Mouse (Mus musculus): ENCODE results near the gene Dera. TPM values are rescaled to one million over a fixed set of nuclear protein-coding genes. Genes with fewer than 3 reads are reported as not detected.

The Dera gene
- total RNA-seq, 2 experiments from 2014 or later: 6.5 to 7.8 TPM

DNA sequence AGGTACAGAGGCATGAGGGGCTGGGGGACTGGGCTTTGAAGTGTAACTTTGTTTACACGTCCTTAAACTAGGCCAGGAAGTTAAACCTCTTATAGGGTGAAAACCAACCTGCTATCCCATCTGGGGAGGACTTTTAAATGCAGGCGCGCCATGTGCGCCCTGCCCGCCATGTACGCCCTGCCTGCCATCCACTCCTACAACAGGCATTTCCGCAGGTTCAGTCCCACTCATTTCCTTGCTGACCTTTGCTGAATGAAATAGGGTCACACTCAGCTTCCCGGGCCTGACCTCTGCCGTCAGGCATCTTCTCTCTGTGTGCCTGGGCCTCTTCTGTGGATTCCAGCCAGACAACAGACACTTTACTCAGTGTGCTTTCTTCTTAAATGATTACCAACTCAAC is 50.3 kb downstream of the Dera start:
- no peak for DNase-seq (ENCODE audit: low spot score)

DNA sequence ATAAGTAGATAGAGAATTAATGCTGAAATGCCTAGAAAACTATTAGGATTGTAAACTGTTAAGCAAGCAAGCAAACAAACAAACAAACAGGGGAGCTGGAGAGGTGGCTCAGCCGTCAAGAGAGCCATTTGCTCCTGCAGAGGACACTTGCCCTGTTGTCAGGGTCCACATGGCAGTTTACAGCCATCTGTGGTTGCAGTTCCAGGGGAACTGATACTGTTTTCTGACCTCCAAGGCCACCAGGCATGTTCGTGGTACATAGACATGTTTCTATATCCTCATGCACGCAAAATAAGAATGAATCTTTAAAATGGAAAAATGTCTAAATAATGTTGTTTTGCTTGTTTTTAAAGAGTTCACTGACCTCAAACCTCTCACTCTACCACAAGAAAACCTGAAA is 52.0 kb downstream of the Dera start:
- no peak for DNase-seq (ENCODE audit: low spot score)

DNA sequence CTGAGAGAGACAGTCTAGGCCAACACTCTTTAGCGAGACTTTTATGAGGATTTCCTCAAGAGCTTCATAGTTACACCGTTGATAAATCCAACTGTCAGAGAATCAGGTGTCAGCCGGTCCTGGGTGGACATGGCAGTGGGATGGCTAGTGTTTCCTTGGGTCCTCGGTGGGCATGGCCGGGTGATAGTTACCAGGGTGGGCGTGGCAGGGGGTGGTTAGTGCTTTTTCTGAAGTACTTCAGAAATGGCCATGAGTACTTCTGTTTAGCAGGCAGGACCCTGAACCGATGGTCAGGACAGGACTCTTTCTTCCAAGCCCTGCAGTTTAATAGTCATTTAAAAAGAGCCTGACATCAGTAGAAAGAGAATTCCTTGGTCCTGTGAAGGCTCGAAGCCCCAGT is 52.5 kb downstream of the Dera start:
- no peak for DNase-seq (ENCODE audit: low spot score)

DNA sequence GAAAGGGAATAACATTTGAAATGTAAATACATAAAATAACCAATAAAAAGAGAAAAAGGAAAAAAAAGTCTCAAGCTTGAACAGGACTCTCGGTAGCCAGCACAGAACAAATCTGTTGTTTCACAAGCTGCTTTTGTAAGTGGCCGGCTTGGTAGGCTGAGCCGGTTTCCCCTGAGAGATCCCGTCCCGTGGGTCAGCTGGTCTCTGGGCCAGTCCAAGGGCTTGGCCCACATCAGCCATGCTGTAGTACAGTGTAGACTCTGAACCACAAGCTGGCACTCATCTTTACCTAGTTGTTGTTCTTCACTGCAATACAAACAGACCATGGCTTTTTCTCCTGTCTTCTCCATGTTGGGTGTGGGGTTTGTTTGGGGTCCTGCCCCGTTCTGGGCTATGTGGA is 53.0 kb downstream of the Dera start:
- DNase-seq (ENCODE audit: low spot score): no peak

DNA sequence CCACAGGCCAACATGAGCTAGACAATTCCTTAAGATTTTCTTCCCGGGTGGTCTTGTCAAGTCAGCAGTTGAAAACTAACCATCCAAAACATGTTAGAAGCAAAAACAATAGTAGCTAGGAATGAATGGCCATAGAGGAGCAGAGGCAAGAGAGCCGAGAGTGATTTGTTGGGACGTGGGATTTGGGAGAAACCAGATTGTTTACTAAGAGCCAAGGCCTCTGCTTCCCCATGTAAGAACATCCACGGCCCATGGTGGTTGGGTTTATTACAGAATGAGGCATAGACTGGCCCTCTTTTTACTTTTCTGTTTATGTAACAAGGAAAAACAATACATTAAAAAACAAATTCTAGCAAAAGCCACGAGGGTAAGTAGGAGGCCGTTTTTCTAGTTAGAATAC is 54.4 kb downstream of the Dera start:
- no peak for DNase-seq (ENCODE audit: low spot score)

DNA sequence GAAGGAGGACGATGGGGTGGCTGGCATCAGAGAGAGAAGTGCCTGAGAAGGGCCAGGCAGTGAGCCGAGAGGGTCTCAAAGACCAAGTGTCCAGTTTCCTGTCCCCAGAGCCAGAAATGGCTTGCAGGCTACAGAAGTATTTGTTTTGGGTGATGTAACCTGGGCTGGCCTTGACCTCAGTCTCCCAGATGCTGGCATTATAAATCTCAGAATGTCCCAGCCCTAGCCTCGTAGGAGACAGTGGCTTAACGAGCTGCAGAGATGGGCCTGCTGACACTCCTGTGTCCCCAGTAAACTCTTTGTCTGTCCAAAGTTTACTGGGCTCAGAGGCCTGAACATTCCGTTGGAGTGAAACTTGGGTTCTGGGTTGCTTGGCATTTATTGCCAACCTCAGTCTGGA is 55.8 kb downstream of the Dera start:
- DNase-seq (ENCODE audit: low spot score): no peak

DNA sequence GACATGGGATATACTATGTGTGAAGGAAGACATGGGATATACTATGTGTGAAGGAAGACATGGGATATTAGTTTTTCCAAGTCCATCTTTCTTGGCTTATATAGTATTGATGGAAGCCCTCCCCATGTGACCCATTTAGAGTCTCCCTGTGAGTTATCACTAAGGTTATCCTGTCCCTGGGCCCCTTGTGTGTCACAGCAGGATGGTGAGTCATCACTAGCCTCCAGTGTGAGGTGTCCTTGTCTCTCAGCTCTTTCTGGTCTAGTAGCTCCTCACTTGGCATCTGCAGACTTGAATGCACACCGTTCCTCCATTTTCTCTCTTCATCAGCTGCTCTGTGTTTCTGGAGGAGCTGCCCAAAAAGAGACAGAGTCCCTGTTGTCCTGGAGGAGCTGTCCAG is 59.7 kb downstream of the Dera start:
- no peak for DNase-seq (ENCODE audit: low spot score)

DNA sequence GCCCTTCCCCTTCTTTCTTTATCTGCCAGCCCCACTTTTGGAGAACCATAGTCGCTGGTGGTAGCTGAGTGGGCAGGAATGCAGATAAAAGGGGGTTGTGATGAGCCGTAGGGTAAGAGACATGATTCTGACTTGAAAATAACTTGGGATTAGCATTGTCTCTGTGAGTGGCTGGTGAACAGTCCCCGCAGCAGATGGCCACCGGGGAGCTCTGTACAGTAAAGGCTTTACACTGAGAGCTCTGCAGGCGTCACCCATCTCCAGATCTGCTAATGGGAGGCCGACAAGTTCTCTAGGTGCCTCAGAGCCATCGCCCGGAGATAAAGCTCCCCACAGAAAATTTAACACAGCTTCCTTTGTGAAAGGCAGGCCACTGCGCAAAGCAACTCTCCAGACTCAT is 62.2 kb downstream of the Dera start:
- no peak for DNase-seq (ENCODE audit: low spot score)

DNA sequence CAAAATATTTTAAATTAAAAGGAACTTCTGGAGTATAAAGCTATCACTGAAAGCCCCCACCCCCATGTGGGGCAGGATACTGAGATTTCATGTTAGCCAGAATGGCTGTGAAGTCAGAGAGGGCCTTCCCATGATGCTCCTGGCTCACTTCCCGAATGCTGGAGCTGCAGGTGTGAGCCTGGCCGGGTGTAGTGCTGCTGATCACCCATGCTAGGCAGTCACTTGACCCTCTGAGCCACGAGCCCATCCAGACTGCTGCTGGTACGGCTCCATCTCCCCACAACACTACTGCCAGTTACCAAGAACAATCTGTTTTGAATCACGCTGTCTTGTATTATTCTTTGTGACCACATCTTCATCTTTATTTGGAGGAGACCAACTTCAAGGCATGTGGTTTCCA is 68.2 kb downstream of the Dera start:
- DNase-seq (ENCODE audit: low spot score): no peak

DNA sequence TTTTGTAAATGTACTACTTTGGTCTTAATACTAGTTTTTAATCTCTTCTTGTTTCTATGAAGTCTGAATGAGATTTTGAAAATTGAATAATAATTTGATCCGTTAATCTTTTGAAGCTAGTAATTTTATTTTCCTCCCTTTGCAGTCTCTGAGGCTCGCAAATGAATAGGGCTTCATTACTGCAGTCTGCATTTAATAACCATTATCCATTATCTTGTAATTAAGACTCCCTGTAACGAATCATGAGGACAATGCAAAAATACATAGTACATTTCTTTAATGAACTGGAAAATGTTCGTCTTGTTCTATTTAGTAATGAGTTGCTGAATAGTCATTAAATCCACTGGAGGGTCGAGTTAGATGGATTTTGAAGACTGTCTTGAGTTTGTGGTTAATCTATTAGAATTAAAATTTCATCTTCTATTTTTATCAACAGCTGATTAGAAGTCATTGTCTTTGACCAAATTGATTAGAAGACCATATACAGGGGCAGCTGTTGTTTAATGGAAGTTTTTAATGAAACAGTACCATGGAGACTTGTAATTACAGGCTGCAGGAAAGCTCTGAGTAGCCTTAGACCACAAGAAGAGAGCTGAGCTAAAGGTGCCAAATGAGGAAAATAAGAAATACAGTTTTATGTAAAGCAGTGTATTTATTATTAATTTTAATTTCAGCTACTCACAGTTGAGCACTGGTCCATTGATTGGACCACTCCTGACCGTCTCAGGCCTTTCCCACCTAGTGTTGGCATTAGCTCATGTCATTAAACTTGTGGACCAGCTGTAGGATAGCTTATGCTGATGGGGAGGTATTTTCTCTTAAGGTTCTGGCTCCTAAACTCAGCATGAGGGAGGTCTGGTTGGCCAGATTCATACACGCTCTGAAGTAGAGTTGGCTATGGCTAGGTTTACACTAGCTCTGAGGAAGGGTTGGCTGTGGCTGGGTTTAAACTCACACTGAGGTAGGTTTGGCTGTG is 70.0 kb downstream of the Dera start:
- no peak for DNase-seq (ENCODE audit: low spot score)

DNA sequence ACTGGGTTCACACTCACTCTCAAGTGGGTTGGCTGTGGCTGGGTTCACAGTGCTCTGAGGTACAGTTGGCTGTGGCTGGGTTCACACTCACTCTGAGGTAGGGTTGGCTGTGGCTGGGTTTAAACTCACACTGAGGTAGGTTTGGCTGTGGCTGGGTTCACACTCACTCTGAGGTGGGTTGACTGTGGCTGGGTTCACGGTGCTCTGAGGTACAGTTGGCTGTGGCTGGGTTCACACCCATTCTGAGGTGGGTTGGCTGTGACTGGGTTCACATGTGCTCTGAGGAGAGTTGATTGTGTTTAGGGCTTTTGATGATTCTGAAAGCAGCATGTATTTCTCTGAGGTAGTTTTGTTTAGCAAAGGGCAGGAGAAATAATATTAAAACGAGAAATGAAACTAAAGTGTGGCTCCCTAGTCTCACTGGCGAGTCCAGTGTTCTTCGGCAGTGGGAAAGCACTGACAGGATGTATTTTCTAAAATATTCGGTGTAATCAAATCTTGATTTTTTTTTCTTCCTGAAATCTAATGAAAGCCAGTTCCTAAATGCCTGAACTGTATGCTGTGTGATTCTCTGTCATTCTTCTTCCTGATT is 70.8 kb downstream of the Dera start:
- no peak for DNase-seq (ENCODE audit: low spot score)

DNA sequence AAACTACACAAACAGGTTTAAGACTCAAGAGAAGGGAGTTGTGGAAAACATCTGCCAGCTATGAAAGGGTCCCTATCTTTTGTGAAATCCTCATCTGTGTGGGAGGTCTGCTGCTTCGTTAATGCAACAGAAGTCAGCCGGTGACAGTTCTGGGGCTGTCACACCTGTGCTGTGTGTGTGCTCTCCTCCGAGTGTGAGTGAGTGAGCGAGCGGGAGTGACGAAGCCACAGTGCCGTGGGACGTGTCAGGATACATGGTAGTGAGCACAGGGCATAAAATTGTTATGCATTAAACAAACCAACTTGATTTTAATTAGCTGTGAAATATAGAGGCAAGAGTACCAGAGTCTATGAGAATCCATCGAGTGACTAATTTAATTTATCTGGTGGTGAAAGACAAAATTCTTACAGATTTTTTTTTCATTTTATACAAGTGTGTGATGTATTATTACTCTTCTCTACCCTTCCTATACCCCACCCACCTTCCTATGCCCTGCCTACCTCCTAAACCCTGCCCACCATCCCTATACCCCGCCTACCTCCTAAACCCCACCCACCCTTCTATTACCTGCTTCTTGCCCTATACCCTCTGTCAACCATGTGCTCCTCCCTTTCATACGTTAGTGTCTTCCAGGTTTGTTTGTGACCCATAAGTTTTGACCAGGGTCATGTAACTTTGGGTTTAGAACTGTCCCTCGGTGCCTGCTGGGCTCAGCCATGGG is 74.9 kb downstream of the Dera start:
- DNase-seq (ENCODE audit: low spot score): no peak

DNA sequence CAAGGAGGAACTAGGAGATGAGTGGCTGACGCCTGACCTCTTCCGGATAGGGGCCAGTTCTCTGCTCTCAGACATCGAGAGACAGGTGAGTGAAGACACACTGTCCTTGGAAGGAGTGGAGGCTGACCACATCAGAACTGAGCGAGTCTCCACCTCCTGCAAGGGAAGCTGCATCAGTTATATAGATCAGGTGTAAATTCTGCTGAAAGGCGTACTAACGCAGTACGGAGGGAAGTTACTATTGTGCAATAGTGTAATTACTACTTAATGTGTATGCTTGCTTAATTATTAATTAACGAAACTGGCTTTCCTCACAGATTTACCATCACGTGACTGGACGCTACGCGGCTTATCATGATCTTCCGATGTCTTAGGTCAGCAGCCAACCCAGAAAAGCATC is 82.5 kb downstream of the Dera start:
- no peak for DNase-seq (ENCODE audit: low spot score)

DNA sequence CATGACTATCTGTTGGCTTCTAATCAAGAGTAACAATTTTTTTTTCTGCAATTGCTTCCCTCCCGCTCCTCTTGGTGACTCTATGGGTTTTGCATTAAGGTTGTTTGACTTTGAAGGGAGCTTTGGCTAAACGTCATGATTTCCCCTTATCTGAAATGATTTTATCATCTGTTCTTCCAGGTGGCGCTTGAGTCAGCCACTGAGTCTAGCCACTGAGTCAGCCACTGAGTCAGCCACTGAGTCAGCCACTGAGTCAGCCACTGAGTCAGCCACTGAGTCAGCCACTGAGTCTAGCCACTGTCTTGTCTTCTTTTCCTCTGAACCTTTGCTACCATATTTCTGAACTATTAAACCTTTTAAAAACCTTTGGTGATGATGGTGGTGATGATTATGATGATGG is 89.0 kb downstream of the Dera start:
- DNase-seq (ENCODE audit: low spot score): no peak

DNA sequence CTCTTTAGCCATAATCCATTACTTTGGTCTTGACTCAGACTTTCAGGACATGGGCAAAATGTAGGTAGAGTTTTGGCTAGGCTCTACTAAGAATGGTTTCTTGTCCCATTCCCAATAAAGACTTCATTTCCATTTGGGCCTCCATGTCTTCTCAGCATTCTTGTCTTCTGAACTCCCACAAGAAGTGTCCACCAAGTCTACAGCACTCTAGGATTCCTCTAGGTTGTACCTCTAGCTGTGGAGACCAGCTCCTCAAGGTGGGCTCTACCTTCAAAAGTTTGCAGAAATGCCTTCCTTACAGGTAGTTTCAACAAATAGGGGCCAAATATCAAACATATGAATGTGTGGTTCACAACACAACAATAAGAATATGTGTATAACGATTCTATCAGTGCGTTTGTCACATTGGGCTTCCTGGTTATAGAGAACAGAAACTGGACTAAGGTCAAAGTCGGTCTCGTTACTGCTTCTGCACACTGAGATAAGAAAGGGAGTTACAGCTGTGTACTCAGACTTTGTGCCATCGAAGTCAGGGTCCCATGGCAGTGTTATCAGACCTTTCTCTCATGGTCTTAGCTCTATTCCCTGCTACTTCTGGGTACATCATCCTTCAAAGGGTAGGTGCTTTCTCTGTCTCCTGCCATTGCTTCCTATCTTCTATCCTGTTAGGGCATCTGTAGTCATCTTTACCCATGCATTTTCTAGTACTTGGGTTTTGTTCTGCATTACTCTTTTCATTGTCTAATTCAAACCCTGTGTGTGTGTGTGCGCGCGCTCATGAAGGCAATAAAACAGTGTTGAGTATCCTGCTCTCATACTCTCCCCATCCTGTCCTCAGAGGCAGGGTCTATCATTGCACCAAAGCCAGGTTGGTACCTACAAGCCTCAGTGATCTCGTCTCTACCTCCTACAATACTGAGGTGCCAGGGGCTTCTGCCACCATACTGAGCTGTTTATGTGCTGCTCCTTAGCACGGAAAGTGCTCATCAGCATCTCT is 103.2 kb downstream of the Dera start:
- DNase-seq (ENCODE audit: low spot score): no peak

DNA sequence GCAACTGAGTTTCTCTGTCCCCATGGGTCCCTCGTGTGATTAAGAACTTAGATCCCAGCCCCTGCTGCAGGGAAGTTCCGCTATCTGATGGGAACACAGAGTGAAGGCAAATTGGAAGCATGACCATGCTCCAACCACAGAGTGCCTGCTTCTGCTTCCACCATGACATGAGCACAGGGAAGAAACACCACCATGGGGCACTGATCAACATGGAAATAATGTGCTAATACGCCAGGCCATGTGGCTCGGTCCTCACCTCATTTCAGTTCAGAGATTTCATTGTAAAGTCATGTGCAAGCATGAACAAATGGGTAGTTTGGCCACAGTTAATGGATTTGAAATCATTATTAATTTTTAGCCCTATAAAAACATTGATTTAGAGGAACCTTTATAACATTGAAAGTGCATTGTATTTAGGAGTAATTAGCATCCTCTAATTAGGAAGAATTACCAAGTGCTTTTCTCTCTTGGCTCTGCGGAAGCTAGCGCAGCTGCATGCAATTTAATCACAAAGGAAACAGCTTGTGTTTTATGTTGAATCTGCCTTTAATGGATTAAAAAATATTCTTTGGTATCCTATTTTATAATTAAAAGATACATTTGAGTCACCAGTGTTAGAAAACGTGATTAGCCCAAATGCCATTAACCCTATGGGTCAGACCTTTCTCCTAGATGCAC is 115.7 kb downstream of the Dera start:
- DNase-seq (ENCODE audit: low spot score): no peak

DNA sequence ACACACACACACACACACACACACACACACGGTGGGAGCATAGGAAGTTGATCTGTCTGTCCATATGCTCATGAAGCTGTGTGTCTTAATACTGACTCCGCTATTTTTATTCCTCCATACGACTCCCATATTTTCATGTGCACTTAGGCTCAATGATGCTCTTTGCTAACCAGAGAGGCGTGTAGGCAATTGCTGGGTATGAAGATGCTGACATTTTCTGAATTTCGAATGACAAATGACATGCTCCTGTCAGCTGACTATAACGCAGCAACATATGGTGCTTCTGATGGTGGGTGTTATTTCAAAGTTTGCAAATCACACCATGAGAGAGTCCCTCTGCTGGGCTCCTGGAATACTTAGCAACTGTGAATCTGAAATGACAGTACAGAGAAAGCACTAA is 116.3 kb downstream of the Dera start:
- DNase-seq (ENCODE audit: low spot score): no peak

DNA sequence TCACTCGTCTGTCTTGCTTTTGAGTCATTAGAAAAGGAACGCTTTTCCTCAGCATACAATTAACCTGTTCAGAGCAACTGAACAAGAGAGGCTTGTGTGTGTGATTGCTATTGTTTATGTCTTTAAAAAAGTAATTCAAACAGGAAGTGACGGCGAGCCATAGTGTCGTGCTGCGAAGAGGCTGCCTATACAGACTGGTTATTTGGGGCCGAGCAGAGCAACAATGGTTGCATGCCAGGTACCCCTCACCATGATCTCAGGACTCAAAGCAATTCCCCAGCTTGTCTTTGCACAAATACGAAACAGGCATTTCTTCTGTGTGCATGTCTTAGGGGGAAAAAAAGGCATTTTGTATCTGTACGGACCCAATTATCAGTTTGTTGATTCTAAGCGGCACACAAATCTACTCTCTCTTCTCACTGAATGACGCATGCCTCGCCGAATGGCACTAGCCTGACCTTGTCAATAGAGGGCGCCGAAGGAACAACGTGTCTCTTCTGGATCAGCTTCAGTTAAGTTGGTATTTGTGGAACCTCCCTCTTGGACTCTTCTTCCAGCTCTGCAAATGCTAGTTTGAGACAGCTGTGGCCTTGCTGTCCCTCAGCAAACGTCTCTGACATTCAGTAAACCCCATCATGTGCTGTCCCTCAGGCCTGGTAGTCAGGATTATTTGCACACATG is 117.8 kb downstream of the Dera start:
- peak; percentile 46 for DNase-seq (ENCODE audit: low spot score)

DNA sequence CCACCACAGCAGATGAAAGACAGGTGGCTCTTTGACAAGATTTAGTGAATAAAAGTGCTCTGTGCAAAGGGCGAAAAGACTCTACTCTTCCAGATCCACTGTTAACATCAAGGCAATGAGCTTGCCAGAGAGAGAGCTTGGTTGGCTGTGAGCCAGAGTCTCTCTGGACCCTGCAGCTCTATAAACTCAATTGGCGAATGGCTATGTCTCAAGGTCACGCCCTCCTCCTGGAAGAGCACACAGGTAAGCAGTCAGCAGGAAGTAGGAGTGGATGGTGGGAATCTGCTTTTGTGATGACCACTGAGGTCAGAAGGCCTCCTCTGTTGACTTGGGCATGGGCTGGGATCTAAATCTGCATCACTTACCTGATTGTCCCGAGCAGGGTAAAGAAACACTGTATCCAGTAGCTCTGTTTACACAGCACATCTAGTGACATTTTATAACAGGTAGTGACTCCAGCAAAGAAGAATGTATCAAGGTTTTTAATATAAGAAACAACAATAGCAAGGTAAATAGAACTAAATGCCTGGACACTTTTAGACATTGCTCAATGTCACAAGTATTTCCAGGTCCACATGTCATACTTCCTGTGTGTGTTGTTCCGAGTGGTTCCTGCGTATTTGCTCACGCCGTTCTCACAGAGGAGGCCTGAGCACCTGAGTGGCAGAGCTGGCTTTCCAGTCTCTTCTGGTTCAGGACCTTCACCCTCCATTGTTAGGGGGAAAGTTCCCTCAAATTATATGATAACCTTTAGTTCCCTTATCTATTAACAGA is 120.3 kb downstream of the Dera start:
- no peak for DNase-seq (ENCODE audit: low spot score)

All from gastrocnemius, adult 18-20 months (tissue).